Mouse (Mus musculus) 416B (cell line): ENCODE results near the gene Gm10944.

Experiments
- DNase-seq: peaks from one replicate; pipeline ENCODE4 v3.0.0; 2011; ENCODE audit warnings: low read depth

Gm10944 gene

DNA sequence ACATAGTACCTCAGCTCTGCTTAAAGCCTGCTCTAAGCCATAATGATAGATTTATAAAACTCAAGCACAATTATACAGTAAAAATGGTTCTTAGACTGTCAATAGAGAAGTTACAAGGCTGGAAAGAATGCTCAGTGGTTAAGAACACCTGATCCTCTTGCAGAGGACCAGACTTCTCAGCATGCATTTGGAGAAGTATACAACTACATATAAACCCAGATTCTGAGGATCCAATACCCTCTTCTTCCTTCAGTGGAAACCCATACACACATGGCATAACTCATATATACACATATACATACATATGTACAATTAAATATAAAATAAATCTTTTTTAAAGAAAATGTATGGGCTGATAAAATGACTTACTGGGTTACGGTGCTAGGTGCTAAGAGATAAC is at the start of gene Gm10944:
Gm10944 (plus strand) TSS at position 301 of the 400 bp plus-strand sequence.
- DNase-seq: no peak

DNA sequence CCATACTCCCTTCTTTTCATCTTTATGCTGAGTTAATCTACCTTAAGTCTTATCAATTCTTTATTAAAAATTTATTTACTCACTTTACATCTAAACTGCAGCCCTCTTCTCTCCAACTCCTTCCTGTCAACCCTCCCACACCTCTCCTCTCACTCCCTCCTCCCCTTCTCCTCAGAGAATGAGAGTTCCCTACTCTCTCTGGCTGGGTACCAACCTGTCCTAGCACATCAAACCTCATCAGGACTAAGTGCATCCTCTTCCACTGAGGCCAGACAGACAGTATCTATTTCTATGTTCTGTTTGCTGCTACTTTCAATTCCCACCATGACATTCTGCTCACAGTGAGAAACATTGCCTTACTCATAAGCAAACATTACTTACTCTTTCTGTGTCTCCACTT is 25.2 kb upstream of the Gm10944 start:
- DNase-seq: no peak

DNA sequence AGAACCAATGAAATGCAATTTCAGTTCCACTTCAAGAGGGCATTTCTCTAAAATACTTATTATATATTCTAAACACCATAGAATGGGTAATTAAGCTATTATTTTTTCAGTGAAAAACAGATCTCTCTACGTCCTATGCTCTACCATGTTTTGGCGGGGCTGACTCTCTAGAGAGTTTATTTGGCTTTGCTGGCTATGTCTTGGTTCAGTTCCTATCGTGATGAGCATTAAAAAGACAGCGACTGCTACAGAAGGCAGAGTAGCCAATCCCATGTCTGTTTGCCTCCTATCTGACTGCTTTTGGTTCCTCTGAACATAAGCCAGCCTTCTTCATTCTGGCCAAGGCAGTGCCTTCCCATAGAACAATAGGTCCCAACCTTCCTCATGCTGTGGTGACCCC is 24.5 kb upstream of the Gm10944 start:
- DNase-seq: no peak

DNA sequence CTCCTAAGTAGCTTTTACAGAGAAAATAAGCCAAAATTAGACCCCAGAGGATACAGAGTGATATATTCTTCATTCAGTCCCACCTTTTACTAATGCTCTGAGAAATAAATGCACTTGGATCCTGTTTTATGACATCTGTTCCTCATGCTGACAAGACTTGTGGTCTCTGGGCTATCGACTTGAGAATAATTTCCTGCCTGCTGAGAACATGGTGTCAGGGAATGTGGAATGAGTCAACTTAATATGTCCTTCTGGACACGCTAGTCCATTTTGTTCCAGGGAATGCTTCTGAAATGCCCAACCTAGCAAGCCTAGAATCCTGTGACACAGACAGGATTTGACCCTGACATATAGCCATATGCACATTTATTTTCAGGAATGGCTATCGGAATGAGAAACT is 22.0 kb upstream of the Gm10944 start:
- no peak for DNase-seq

DNA sequence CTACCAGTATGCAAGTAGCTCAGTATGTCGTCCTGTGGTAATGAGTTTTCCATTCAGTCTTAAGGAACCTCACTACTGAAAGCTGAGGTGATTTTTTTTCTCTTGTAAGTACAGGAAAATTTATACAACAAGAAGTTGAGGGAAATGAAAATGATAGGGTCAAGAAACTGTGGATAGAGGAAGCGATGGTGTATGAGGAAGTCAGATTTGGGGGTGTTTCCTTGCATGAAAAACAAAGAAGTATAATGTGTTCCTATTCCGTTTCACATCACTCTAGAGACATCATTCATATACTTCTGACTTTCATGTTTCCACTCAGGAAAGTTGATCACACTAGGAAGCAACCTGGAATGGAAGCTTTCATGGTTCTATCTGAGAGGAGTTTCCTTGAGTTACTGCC is 21.2 kb upstream of the Gm10944 start:
- DNase-seq: no peak

DNA sequence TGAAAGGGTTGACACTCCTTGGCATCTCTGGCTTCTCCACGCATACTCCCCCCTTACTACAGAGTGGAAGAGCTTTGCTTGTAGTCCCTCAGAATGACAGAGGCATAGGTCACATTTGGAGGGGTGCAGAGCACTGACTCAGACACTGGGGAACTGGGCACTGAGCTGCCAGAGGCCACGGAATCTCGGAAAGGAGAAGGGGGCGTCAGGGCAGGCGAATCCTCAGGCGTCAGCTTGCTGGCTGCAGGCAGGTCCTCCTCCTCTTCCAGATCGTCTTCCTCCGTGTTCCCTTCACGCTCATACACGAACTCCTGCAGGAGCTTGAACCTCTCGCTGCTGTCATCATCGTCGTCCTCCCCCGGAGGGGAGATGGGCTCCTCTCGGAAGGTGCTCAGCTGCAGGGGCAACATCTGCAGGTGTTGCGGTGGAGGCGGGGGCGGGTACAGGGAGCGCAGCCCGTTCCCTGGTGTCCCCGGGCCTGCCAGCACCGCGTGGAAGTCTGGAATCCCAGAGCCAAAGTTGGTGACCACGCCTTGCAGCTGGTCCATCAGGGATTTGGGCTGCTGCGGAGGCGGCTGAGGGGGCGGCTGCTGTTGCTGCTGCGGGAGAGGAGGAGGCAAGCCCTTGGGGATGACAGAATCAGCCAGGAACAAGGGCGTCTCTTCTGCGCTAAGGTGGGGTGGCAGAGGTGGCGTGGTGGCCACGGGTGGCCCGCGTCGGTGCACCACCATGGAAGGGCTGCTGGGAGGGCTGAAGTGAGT is 7.9 kb downstream of the Gm10944 start:
- DNase-seq: no peak

DNA sequence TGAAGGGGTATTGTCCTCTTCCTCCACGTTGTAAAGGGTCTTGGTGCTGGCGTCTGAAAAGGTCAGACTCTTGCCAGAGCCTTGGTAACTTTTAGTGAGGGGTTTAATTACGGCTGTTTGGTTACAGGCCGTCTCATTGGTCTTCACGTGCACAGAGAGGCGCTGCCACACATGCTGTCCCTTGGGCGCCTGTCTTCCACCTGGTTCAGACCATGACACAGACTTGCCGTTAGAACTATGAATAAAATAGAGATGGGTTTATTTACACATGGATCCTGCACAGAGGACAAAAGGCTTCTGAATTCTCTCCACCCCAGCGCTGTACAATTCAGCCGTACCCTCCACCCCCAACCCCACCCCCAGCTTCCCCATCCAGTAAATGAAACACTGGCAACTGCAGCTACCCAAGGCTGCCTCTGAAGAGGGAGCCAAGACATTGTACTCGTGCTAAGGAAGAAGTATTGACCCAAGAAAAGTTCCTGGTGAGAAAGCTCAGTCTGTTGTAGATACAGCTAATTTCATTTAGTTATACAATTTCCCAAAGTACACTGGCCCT is 8.6 kb downstream of the Gm10944 start:
- no peak for DNase-seq

DNA sequence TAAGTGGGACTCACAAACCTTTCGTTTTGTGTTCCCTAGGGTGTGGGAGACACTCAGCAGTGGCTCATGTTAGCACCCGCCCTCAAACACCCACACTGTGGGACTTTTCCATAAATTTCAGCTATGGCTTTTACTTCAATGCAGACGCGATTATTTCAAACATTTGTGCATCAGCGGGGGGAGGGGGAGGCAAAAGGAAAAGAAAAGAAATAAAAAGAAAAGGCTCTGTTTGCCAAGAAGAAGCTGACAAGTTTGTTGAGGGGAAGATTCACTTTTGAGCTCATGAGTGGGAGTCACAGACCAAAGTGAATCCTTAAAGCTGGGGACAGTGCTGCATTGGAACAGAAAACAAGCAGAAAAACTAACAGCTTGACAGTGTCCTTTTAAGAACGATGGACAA is 16.3 kb downstream of the Gm10944 start:
- DNase-seq: no peak

DNA sequence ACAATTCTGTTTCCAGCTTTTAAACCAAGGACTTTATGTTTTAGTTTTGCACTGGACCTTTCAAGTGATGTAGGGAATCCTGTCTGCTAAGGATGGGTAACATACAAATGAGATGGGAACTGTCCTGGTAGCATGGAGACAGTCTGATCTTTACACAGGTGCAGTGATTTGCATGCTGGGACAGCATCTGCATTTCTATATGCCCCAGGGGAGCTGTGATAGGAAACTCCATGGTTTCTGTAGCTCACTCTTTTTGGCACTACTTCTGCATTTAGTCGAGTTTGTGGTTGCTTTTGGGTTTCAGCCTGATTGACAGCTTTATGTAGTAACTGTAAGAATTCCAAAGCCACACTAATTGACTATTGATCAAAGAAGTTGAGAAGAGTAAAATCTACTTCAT is 19.8 kb downstream of the Gm10944 start:
- no peak for DNase-seq

DNA sequence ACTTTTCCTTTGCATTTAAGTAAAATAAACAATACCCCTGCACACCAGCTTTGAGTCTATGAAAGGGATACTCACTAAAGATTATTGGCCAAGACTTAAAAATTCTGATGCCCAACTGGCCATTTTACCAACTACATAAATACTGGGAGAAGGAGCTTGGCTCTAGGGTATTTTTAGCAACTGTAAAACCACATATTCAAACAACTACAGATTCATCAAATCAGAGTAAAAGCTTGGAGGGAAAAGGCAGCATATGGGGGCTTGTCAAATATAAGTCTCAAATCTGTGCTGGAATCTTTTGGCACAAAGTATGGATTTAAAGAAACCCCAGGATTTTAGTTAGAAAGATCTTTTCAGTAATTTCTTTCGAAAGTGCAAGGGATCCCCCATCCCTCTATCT is 20.2 kb downstream of the Gm10944 start:
- no peak for DNase-seq

DNA sequence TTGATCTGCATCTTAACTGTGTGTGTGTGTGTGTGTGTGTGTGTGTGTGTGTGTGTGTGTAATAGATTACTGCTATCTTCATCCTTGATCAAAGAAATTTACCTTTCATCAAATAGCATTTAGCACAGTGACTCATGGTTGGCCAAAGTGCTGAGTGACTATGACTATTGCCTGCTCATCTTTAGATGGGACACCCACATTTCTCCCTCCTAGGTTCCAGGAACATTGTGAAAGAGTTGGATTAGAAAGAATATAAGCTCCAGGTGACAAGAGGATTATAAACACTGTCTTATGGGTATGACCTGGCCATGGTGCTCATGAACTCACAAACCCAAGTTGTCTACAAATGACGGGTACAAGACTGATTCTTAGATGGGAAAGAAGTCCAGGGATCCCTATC is 26.9 kb downstream of the Gm10944 start:
- no peak for DNase-seq

DNA sequence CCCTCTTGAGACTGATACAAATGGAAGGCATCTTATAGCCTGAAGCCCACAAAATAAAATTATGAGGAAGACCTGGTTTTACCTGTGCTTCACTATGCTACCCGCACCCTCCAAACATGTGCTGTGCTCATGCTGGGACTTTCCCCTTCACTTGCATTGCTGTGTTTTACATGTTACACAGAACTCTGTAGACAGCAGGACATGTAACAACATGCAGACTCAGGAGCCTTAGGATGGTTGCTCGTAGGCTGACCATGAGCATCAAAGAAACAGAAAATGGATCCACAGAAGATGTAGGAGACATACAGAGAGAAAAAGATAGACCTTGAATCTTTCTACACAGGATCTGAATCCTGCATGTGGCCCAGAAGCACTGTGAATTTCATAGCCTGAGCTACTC is 29.2 kb downstream of the Gm10944 start:
- no peak for DNase-seq

DNA sequence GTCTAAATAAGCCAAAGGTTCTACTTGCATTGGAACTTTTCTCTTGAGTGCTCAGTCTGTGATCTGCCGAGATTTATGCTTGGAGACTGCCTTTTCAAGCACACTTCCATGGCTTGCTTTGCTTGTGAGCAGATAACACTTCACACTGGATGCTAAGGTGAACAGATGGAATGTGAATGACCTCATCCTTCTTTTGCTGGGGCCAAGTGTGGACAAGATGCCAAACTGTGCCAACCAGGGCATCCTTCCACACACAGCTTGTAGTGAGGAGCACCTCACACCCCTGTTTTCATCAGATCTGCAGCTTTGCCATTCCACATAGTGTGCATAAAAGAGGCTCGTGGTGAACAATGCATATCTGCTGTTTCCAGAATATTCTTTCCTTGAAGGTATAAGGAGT is 29.7 kb downstream of the Gm10944 start:
- DNase-seq: no peak

DNA sequence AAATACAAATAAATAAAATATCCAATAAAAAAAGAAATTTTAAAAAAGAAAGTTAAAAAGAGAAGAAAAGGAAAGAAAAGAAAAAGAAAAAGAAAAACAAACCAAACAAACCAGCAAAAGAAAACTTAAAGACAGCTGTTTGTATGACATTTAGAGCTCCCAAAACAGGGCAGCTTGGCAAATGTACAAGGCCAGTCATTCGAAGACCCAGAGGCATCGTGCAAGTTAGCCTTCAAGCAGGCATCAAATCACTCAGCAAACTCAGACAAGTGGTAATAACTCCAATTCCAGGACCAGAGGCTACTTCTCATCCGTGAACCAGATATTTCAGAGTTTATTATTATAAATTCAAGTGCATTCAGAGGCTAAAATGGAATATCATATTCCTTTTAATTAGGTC is 45.4 kb downstream of the Gm10944 start:
- no peak for DNase-seq
